Mouse (Mus musculus): ENCODE data around the gene Rpl36. TPM values are rescaled to one million over a fixed set of nuclear protein-coding genes. Genes with fewer than 3 reads are reported as not detected.
"Not testable (repeated sequence)": the region's sequence is repeated elsewhere in the genome, so short reads cannot be mapped to it uniquely, and the experiment has no call there.

Rpl36 gene
- polyA plus RNA-seq, 1 experiment, result 414 TPM

- no peak for TF ChIP-seq POLR2A (IDR thresholded peaks at IDR 0.05; ENCODE audit: borderline replicate concordance, control insufficient read depth, low read depth, low read length)
- TF ChIP-seq CTCF (IDR thresholded peaks at IDR 0.05; ENCODE audit: control insufficient read depth, insufficient read depth, low read length), result no peak
- WGBS, result 60% methylated on average over 3 of the region's 3 CpGs
- H3K27ac ChIP-seq (ENCODE audit: control insufficient read depth, insufficient read depth, low read depth, low read length, poor library complexity), result no peak overlapping the region
- H3K4me3 ChIP-seq (replicated peaks; ENCODE audit: control insufficient read depth, low read depth, low read length), result no peak overlapping the region
- H3K4me1 ChIP-seq (ENCODE audit: control insufficient read depth, insufficient read depth, low read length), result peaks cover 4% of the 10 kb centered on the region; the same call in 1 of the 2 replicates
Measured at GRCm38 (mm10) chr17:56625495-56625894, 12.3 kb downstream of the Rpl36 start.

- no peak overlapping the region for H3K27ac ChIP-seq (ENCODE audit: control insufficient read depth, insufficient read depth, low read depth, low read length, poor library complexity)
- H3K4me1 ChIP-seq (ENCODE audit: control insufficient read depth, insufficient read depth, low read length), result peaks cover 4% of the 10 kb centered on the region; the same call in 1 of the 2 replicates
- peak overlapping the region; percentile 58 for H3K4me3 ChIP-seq (replicated peaks; ENCODE audit: control insufficient read depth, low read depth, low read length)
- TF ChIP-seq POLR2A (IDR thresholded peaks at IDR 0.05; ENCODE audit: borderline replicate concordance, control insufficient read depth, low read depth, low read length) (no peak), CTCF (IDR thresholded peaks at IDR 0.05; ENCODE audit: control insufficient read depth, insufficient read depth, low read length) (no peak)
- 0% methylated on average over 32 of the region's 32 CpGs for WGBS
Measured at GRCm38 (mm10) chr17:56626260-56626659, 13.0 kb downstream of the Rpl36 start.

- H3K27ac ChIP-seq (ENCODE audit: control insufficient read depth, insufficient read depth, low read depth, low read length, poor library complexity), result no peak within 1 kb of the TSS
- WGBS, result under 1% methylated on average over 51 of the region's 51 CpGs
- peaks cover 4% of the 10 kb centered on the region; the same call in 1 of the 2 replicates for H3K4me1 ChIP-seq (ENCODE audit: control insufficient read depth, insufficient read depth, low read length)
- peak; percentile 11; the same call in 1 of the 2 replicates for TF ChIP-seq CTCF (IDR thresholded peaks at IDR 0.05; ENCODE audit: control insufficient read depth, insufficient read depth, low read length)
- TF ChIP-seq POLR2A (IDR thresholded peaks at IDR 0.05; ENCODE audit: borderline replicate concordance, control insufficient read depth, low read depth, low read length), result peak; percentile 76; the same call in 1 of the 2 replicates
- H3K4me3 ChIP-seq (replicated peaks; ENCODE audit: control insufficient read depth, low read depth, low read length), result peak within 1 kb of the TSS; percentile 58
Measured at GRCm38 (mm10) chr17:56626754-56627470, 13.7 kb downstream of the Rpl36 start, which contains the start of gene Lonp1. Gene Lonp1 (minus strand): TSS chr17:56626887.

GRCm38 (mm10) chr17:56627530-56628277 lies 14.5 kb downstream of the Rpl36 start, which contains the start of gene Catsperd:
Gene Catsperd (plus strand): TSS chr17:56628143.
- Histone ChIP-seq H3K4me3 (replicated peaks; ENCODE audit: control insufficient read depth, low read depth, low read length) (peak within 1 kb of the TSS; percentile 58), H3K4me1 (ENCODE audit: control insufficient read depth, insufficient read depth, low read length) (peaks cover 4% of the 10 kb centered on the region; the same call in 1 of the 2 replicates), H3K27ac (ENCODE audit: control insufficient read depth, insufficient read depth, low read depth, low read length, poor library complexity) (no peak within 1 kb of the TSS)
- TF ChIP-seq CTCF (IDR thresholded peaks at IDR 0.05; ENCODE audit: control insufficient read depth, insufficient read depth, low read length) (no peak), POLR2A (IDR thresholded peaks at IDR 0.05; ENCODE audit: borderline replicate concordance, control insufficient read depth, low read depth, low read length) (no peak)
- 20% methylated on average over 26 of the region's 26 CpGs for WGBS

GRCm38 (mm10) chr17:56629800-56630781 lies 16.9 kb downstream of the Rpl36 start:
- H3K4me3 ChIP-seq (replicated peaks; ENCODE audit: control insufficient read depth, low read depth, low read length); H3K4me1 ChIP-seq (ENCODE audit: control insufficient read depth, insufficient read depth, low read length); H3K27ac ChIP-seq (ENCODE audit: control insufficient read depth, insufficient read depth, low read depth, low read length, poor library complexity): not testable (repeated sequence)
- WGBS, result 77% methylated on average over 27 of the region's 27 CpGs

- H3K27ac ChIP-seq (ENCODE audit: control insufficient read depth, insufficient read depth, low read depth, low read length, poor library complexity), result no peak overlapping the region
- TF ChIP-seq CTCF (IDR thresholded peaks at IDR 0.05; ENCODE audit: control insufficient read depth, insufficient read depth, low read length), result no peak
- TF ChIP-seq POLR2A (IDR thresholded peaks at IDR 0.05; ENCODE audit: borderline replicate concordance, control insufficient read depth, low read depth, low read length), result no peak
- H3K4me3 ChIP-seq (replicated peaks; ENCODE audit: control insufficient read depth, low read depth, low read length), result no peak overlapping the region
- 63% methylated on average over 4 of the region's 4 CpGs for WGBS
- peaks cover 3% of the 10 kb centered on the region; the same call in 1 of the 2 replicates for H3K4me1 ChIP-seq (ENCODE audit: control insufficient read depth, insufficient read depth, low read length)
Measured at GRCm38 (mm10) chr17:56631807-56632206, 18.6 kb downstream of the Rpl36 start.

GRCm38 (mm10) chr17:56634023-56634422 lies 20.8 kb downstream of the Rpl36 start:
- Histone ChIP-seq H3K27ac (ENCODE audit: control insufficient read depth, insufficient read depth, low read depth, low read length, poor library complexity) (no peak overlapping the region), H3K4me1 (ENCODE audit: control insufficient read depth, insufficient read depth, low read length) (no peaks in the 10 kb centered on the region), H3K4me3 (replicated peaks; ENCODE audit: control insufficient read depth, low read depth, low read length) (no peak overlapping the region)
- 65% methylated on average over 6 of the region's 6 CpGs for WGBS
- TF ChIP-seq POLR2A (IDR thresholded peaks at IDR 0.05; ENCODE audit: borderline replicate concordance, control insufficient read depth, low read depth, low read length), result no peak
- TF ChIP-seq CTCF (IDR thresholded peaks at IDR 0.05; ENCODE audit: control insufficient read depth, insufficient read depth, low read length), result no peak
